Mouse (Mus musculus): ENCODE data around the gene Mre11a. TPM values are rescaled to one million over a fixed set of nuclear protein-coding genes. Genes with fewer than 3 reads are reported as not detected.

Mre11a gene
- polyA plus RNA-seq, 1 experiment from 2014 or later = 11.4 TPM

DNA sequence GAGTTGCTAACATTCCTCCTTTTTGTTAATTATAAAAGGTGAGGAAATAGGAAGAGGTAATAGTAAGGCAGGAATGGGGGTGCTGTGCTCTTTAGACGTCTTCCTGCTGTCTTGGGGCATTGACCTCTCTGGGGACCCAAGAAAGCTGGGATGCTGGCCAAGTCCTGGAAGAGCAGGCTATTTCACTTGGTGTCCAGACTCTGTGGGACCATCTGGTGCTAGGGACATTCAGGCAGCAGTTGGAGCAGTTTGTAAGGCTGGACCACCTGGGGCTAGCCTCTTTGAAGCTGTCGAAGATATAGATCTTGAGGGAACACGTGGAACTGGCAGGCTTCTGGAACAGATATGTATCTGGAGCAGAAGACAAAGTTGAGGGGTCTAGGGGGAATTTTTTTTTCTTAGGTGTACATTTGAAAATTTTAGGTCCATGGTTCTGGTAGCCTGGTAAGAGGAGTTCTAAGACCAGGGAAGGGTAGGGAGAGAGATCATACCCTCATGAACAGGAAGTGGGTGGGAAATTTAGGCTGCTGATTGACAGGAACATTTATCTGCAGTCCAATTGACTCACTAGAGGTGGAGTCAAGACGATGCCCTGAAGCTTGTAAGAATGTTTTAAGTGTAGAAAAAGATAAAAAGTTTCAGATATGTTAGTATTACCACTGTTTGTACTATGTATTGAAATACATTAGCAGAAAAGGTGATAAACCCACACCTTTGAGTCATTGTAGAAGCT lies 72.6 kb downstream of the Mre11a start:
- Histone ChIP-seq H3K9ac (no peak overlapping the region), H3K4me2 (no peak overlapping the region), H3K4me1 (replicated peaks) (no peaks in the 10 kb centered on the region), H3K4me3 (replicated peaks) (no peak overlapping the region), H3K27ac (replicated peaks) (no peak overlapping the region), H3K27me3 (peaks cover 50% of the 10 kb centered on the region), H3K9me3 (replicated peaks) (no peaks in the 10 kb centered on the region), H3K36me3 (replicated peaks) (no peaks in the 10 kb centered on the region)
- 27% methylated on average over 4 of the region's 4 CpGs for WGBS (ENCODE audit: insufficient replicate concordance)
- no peak for ATAC-seq (ENCODE audit: insufficient read depth)

DNA sequence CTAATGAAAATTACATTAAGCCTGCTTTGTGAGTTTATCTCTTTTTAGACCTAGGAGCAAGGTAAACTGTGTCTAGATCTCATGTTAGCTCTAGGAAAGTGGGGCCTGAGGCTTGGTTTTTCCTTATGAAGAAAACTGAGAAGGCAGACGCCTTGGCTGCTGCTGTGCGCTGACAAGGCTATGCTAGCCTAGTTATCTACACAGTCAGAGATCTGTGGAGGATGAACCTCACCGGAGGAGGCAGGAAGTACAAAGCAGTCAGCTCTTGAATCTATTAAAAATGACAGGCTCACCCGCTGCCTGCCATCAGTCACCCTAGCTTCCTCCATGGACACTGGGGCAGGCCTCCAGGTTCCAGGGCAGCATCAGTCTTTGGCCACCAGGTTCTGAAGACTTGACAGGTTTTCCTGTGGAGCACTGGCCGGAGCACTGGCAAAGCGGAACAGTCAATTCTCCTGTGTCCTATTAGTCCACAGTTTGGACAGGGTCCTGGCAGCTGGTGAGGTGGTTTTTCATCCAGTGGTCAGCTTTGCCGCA lies 73.8 kb downstream of the Mre11a start:
- no peak overlapping the region for H3K9ac ChIP-seq
- no peak overlapping the region for H3K4me2 ChIP-seq
- no peak for ATAC-seq (ENCODE audit: insufficient read depth)
- no peaks in the 10 kb centered on the region for H3K4me1 ChIP-seq (replicated peaks)
- WGBS (ENCODE audit: insufficient replicate concordance) = 42% methylated on average over 7 of the region's 7 CpGs
- H3K27ac ChIP-seq (replicated peaks) = no peak overlapping the region
- H3K27me3 ChIP-seq = peaks cover 62% of the 10 kb centered on the region
- H3K36me3 ChIP-seq (replicated peaks) = no peaks in the 10 kb centered on the region
- no peaks in the 10 kb centered on the region for H3K9me3 ChIP-seq (replicated peaks)
- no peak overlapping the region for H3K4me3 ChIP-seq (replicated peaks)

DNA sequence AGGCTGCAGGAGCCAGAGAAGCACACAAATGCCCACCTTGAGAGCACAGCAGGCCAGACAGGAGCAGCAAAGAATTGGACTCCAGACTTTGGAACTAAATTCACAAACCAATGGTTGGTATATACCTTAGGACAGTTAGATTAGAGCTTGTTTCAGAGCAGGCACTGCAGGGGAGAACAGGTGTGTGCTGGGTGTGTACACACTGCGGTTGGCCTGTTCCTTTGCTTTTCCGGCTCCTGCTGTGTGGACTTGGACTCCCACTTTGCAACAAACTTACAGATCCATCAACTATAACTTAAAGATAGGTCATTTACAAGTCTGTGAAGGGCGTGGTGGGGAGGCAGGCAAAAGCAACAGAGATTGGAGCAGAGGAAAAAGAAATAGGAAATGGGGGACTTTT lies 74.3 kb downstream of the Mre11a start:
- Histone ChIP-seq H3K4me2 (no peak overlapping the region), H3K9me3 (replicated peaks) (no peaks in the 10 kb centered on the region), H3K9ac (no peak overlapping the region), H3K27me3 (peaks cover 63% of the 10 kb centered on the region), H3K4me3 (replicated peaks) (no peak overlapping the region), H3K4me1 (replicated peaks) (no peaks in the 10 kb centered on the region), H3K36me3 (replicated peaks) (no peaks in the 10 kb centered on the region), H3K27ac (replicated peaks) (no peak overlapping the region)
- ATAC-seq (ENCODE audit: insufficient read depth) = no peak
- 59% methylated on average over 3 of the region's 3 CpGs for WGBS (ENCODE audit: insufficient replicate concordance)

DNA sequence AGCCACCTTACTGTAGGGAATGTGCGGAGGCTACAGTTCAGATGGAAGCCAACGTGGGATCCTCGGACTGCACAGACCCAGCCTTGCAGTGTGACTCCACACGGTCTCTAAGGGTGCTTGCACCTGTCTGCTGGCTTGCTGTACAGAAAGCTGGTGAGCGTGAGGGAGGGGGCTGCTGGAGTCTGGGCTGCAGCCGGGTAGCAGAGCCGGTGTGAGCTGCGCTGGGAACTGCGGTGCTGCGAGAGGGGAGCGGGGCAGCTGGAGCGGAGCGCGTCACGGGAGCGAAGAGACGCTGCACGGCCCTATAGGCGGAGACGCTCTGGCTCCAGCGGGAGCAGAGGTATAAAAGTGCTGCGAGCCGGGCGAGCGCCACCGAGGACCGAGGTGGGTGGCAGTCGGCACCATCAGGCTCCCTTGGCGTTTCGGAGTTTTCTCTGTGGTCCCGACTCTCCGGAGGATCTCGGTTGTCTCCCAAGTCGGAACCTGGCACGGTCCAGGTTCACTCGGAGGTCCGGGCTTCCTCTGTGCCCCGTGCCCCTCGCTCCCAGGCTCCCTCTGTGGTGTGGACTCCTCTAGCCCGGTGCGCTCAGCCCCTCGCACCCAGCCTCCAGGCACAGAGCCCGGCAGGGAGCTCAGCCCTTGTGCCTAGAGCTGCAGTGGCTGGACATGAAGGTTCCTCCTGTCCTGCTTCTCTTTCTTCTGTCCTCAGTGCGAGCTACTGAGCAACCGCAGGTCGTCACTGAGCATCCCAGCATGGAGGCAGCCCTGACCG lies 75.6 kb downstream of the Mre11a start, which contains the start of gene Gpr83:
Gene Gpr83, plus strand, starts transcription at position 343 of the 772 bp plus-strand sequence.
- ATAC-seq (ENCODE audit: insufficient read depth) = no peak
- peaks cover 63% of the 10 kb centered on the region for H3K27me3 ChIP-seq
- no peak within 1 kb of the TSS for H3K27ac ChIP-seq (replicated peaks)
- 4% methylated on average over 47 of the region's 47 CpGs for WGBS (ENCODE audit: insufficient replicate concordance)
- no peak within 1 kb of the TSS for H3K9ac ChIP-seq
- H3K4me2 ChIP-seq = peak within 1 kb of the TSS; percentile 46
- no peaks in the 10 kb centered on the region for H3K4me1 ChIP-seq (replicated peaks)
- H3K36me3 ChIP-seq (replicated peaks) = no peaks in the 10 kb centered on the region
- no peak within 1 kb of the TSS; the same call in 1 of the 2 replicates for H3K4me3 ChIP-seq (replicated peaks)
- H3K9me3 ChIP-seq (replicated peaks) = no peaks in the 10 kb centered on the region

DNA sequence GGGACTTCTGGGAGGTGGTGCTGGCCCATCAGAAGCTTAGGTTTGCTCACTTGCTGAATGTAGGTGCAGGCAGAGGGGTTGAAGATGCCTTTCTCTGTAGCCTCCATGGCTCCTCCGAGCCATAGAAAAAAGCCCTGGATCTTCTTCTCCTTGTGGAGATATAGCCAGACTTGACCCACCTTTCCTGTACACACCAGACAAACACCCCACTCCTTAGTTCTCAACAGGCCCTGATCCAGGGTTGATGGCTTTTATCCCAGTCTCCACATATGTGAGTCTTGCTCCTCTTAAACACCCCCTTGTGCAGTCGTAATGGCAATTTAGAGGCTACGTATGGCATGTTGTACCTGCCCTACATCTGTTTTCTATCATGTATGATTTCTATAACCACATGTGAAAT lies 78.7 kb downstream of the Mre11a start:
- Histone ChIP-seq H3K27ac (replicated peaks) (no peak overlapping the region), H3K4me3 (replicated peaks) (no peak overlapping the region), H3K9me3 (replicated peaks) (no peaks in the 10 kb centered on the region), H3K4me2 (no peak overlapping the region), H3K27me3 (peaks cover 53% of the 10 kb centered on the region), H3K36me3 (replicated peaks) (no peaks in the 10 kb centered on the region), H3K9ac (no peak overlapping the region), H3K4me1 (replicated peaks) (no peaks in the 10 kb centered on the region)
- no peak for ATAC-seq (ENCODE audit: insufficient read depth)
- WGBS (ENCODE audit: insufficient replicate concordance) = 73% methylated on average over 3 of the region's 3 CpGs

DNA sequence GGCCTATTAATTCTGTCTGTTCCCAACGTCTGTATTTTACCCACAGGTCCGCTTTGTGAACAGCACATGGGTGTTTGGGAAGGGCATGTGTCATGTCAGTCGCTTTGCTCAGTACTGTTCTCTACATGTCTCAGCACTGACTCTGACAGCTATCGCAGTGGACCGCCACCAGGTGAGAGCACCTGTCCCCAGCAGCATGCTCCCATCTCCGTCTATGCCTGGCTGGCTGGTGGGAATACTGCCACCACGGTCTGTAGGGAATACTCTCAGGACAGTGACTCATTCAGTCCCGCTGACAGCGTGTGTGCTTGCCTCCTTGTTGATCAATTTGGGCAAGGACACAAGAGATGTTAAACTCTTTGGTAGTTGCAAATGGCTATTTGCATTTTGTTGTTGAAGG lies 80.3 kb downstream of the Mre11a start:
- Histone ChIP-seq H3K4me2 (no peak overlapping the region), H3K4me3 (replicated peaks) (no peak overlapping the region), H3K27me3 (peaks cover 37% of the 10 kb centered on the region), H3K4me1 (replicated peaks) (no peaks in the 10 kb centered on the region), H3K36me3 (replicated peaks) (no peaks in the 10 kb centered on the region), H3K9me3 (replicated peaks) (no peaks in the 10 kb centered on the region), H3K9ac (no peak overlapping the region), H3K27ac (replicated peaks) (no peak overlapping the region)
- ATAC-seq (ENCODE audit: insufficient read depth) = no peak
- 60% methylated on average over 9 of the region's 9 CpGs for WGBS (ENCODE audit: insufficient replicate concordance)

DNA sequence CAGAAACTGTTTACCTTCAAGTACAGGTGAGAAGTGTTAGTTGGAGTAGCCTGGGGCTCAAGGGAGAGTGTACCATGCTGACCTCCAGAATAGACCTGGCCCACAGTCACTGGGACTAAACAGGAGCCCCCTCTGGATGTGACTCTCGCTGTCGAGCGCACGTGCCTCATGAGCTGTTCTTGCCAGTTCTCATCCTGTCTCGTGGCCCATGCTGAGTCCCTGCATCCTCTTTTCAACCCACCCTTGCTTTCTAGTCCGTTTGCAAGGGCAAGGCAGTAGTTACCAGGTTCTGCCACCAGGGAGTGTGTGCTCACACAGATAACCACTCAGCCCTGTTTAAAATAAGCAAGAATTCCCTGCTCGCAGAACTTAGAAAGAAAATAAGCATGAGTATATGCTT lies 82.5 kb downstream of the Mre11a start:
- H3K27ac ChIP-seq (replicated peaks) = no peak overlapping the region
- WGBS (ENCODE audit: insufficient replicate concordance) = 23% methylated on average over 7 of the region's 7 CpGs

DNA sequence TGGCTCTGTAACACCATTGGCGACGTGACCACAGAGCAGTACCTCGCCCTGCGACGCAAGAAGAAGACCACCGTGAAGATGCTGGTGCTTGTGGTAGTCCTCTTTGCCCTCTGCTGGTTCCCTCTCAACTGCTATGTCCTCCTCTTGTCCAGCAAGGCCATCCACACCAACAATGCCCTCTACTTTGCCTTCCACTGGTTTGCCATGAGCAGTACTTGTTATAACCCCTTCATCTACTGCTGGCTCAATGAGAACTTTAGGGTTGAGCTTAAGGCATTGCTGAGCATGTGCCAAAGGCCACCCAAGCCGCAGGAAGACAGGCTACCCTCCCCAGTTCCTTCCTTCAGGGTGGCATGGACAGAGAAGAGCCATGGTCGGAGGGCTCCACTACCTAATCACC lies 83.9 kb downstream of the Mre11a start:
- H3K36me3 ChIP-seq (replicated peaks) = no peaks in the 10 kb centered on the region
- WGBS (ENCODE audit: insufficient replicate concordance) = 68% methylated on average over 8 of the region's 8 CpGs
- no peaks in the 10 kb centered on the region for H3K4me1 ChIP-seq (replicated peaks)
- no peak for ATAC-seq (ENCODE audit: insufficient read depth)
- H3K27me3 ChIP-seq = 0 out of 2 replicates have a peak, but pooled peaks cover under 1% of the 10 kb centered on the region
- H3K9ac ChIP-seq = no peak overlapping the region
- H3K27ac ChIP-seq (replicated peaks) = no peak overlapping the region
- H3K4me3 ChIP-seq (replicated peaks) = no peak overlapping the region
- H3K4me2 ChIP-seq = no peak overlapping the region
- H3K9me3 ChIP-seq (replicated peaks) = no peaks in the 10 kb centered on the region

More for the DNA sequence above, 82.5 kb downstream of the Mre11a start:
- H3K9me3 ChIP-seq (replicated peaks) = no peaks in the 10 kb centered on the region
- no peak overlapping the region for H3K4me3 ChIP-seq (replicated peaks)
- no peak for ATAC-seq (ENCODE audit: insufficient read depth)
- H3K27me3 ChIP-seq = peaks cover 15% of the 10 kb centered on the region
- no peak overlapping the region for H3K4me2 ChIP-seq
- H3K9ac ChIP-seq = no peak overlapping the region
- H3K36me3 ChIP-seq (replicated peaks) = no peaks in the 10 kb centered on the region
- H3K4me1 ChIP-seq (replicated peaks) = no peaks in the 10 kb centered on the region

DNA sequence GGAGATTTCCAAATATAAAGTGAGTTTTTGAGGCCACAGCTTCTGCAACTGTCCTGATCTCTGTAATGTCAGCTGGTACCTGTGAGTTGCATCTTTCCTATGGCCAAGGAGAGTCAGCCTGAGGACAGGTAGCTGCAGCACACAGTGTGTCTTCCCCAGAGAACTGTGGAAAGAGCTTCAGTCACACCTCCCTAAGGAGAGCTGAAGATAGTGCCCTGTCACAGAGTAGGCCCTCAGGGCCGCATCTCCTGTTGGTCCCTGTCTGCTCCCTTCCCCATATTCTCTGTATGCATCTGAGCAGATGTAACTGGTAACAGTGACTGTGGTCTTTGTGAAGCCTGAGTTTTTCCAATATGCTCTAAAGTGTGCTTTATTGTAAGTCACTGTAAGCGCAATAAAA lies 85.9 kb downstream of the Mre11a start:
- H3K4me1 ChIP-seq (replicated peaks) = no peaks in the 10 kb centered on the region
- 60% methylated on average over 2 of the region's 2 CpGs for WGBS (ENCODE audit: insufficient replicate concordance)

DNA sequence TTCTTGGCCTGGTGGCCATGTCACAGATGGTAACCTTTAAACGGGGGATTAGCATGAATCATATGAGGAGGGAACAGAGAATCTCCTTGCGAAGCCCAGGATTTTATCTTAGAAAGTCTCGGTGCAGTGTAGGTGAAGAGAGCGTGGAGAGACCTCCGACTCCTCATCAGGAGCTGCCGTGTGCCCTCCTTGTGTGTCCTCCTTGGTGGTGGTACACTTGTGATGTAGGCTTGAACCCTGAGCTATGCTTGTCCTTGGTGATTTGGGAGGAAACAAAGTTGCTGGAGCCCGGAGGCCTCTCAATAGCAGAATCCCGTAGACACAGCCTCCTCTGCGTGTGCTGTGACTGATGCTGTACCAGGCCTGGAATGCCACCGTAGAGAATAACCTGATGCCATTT lies 86.3 kb downstream of the Mre11a start:
- no peaks in the 10 kb centered on the region for H3K27me3 ChIP-seq
- no peak overlapping the region for H3K4me2 ChIP-seq
- no peaks in the 10 kb centered on the region for H3K9me3 ChIP-seq (replicated peaks)
- H3K4me3 ChIP-seq (replicated peaks) = no peak overlapping the region
- H3K9ac ChIP-seq = no peak overlapping the region
- H3K36me3 ChIP-seq (replicated peaks) = no peaks in the 10 kb centered on the region
- H3K27ac ChIP-seq (replicated peaks) = no peak overlapping the region
- no peak for ATAC-seq (ENCODE audit: insufficient read depth)
- 72% methylated on average over 10 of the region's 10 CpGs for WGBS (ENCODE audit: insufficient replicate concordance)
- no peaks in the 10 kb centered on the region for H3K4me1 ChIP-seq (replicated peaks)

More for the DNA sequence above, 85.9 kb downstream of the Mre11a start:
- Histone ChIP-seq H3K9me3 (replicated peaks) (no peaks in the 10 kb centered on the region), H3K4me2 (no peak overlapping the region), H3K4me3 (replicated peaks) (no peak overlapping the region), H3K27ac (replicated peaks) (no peak overlapping the region), H3K9ac (no peak overlapping the region), H3K36me3 (replicated peaks) (no peaks in the 10 kb centered on the region), H3K27me3 (no peaks in the 10 kb centered on the region)
- no peak for ATAC-seq (ENCODE audit: insufficient read depth)

DNA sequence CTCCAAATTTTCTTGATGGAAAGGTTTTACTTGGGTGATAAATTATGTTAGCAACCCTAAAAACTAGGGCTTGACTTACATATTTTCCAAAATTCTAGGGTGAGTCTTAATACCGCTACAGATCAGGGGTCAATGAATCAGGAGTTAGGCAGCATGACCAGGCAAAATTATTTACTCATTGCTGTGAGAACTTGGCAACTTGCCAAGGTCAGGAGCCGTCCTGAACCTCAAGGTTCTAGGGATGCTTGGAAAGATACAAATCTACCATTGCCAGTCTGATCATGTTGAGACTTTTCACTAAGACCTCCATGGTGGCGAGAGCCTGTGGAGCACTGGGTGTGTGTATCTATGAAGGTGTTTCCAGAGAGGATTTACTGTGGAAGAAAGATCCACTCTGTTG lies 87.1 kb downstream of the Mre11a start:
- ATAC-seq (ENCODE audit: insufficient read depth) = no peak
- H3K27ac ChIP-seq (replicated peaks) = no peak overlapping the region
- no peaks in the 10 kb centered on the region for H3K27me3 ChIP-seq
- no peaks in the 10 kb centered on the region for H3K36me3 ChIP-seq (replicated peaks)
- WGBS (ENCODE audit: insufficient replicate concordance) = 55% methylated on average over 3 of the region's 3 CpGs
- H3K9me3 ChIP-seq (replicated peaks) = no peaks in the 10 kb centered on the region
- H3K4me2 ChIP-seq = no peak overlapping the region
- no peaks in the 10 kb centered on the region for H3K4me1 ChIP-seq (replicated peaks)
- H3K4me3 ChIP-seq (replicated peaks) = no peak overlapping the region
- no peak overlapping the region for H3K9ac ChIP-seq
